Mouse (Mus musculus): ENCODE data around the gene Slc25a4. TPM values are rescaled to one million over a fixed set of nuclear protein-coding genes. Genes with fewer than 3 reads are reported as not detected.

The Slc25a4 gene
- total and polyA plus RNA-seq, 2 experiments from 2014 or later: 6,522 to 7,450 TPM

- peak; percentile 87 for ATAC-seq (ENCODE audit: insufficient read depth, low read depth)
- H3K4me1 ChIP-seq (ENCODE audit: control insufficient read depth, insufficient read depth): no peaks in the 10 kb centered on the region
- H3K36me3 ChIP-seq (replicated peaks; ENCODE audit: control insufficient read depth, insufficient read depth, low read length): no peaks in the 10 kb centered on the region
- H3K9me3 ChIP-seq (replicated peaks; ENCODE audit: control insufficient read depth, low read length): no peaks in the 10 kb centered on the region
- 27% methylated on average over 5 of the region's 5 CpGs for WGBS
- no peak overlapping the region for H3K4me2 ChIP-seq (ENCODE audit: low read depth, low read length)
- H3K4me3 ChIP-seq (ENCODE audit: low read depth, low read length): no peak overlapping the region
- H3K27me3 ChIP-seq (ENCODE audit: control insufficient read depth, insufficient read depth, low read length): no peaks in the 10 kb centered on the region
- H3K9ac ChIP-seq (replicated peaks; ENCODE audit: low read depth, low read length): no peak overlapping the region
- DNase-seq (ENCODE audit: low spot score): peak; percentile 72
- no peak for TF ChIP-seq CTCF (IDR thresholded peaks at IDR 0.05; ENCODE audit: low read depth)
- peak; percentile 69; the same call in 1 of the 2 replicates for TF ChIP-seq EP300 (IDR thresholded peaks at IDR 0.05; ENCODE audit: low read depth)
- H3K27ac ChIP-seq (ENCODE audit: low read depth): peak overlapping the region; percentile 49
These were observed 15.5 kb upstream of the Slc25a4 start for GRCm38 (mm10) chr8:46226622-46227021.

- peak; percentile 53 for DNase-seq (ENCODE audit: low spot score)
- no peaks in the 10 kb centered on the region for H3K9me3 ChIP-seq (replicated peaks; ENCODE audit: control insufficient read depth, low read length)
- WGBS: 38% methylated on average over 3 of the region's 3 CpGs
- peak overlapping the region; percentile 49; the same call in 1 of the 2 replicates for H3K27ac ChIP-seq (ENCODE audit: low read depth)
- no peaks in the 10 kb centered on the region for H3K36me3 ChIP-seq (replicated peaks; ENCODE audit: control insufficient read depth, insufficient read depth, low read length)
- H3K4me1 ChIP-seq (ENCODE audit: control insufficient read depth, insufficient read depth): peaks cover 6% of the 10 kb centered on the region
- H3K27me3 ChIP-seq (ENCODE audit: control insufficient read depth, insufficient read depth, low read length): no peaks in the 10 kb centered on the region
- ATAC-seq (ENCODE audit: insufficient read depth, low read depth): peak; percentile 22; the same call in 1 of the 2 replicates
- H3K9ac ChIP-seq (replicated peaks; ENCODE audit: low read depth, low read length): no peak overlapping the region
- no peak overlapping the region for H3K4me2 ChIP-seq (ENCODE audit: low read depth, low read length)
- TF ChIP-seq CTCF (IDR thresholded peaks at IDR 0.05; ENCODE audit: low read depth) (no peak), EP300 (IDR thresholded peaks at IDR 0.05; ENCODE audit: low read depth) (no peak)
- H3K4me3 ChIP-seq (ENCODE audit: low read depth, low read length): no peak overlapping the region
These were observed 14.4 kb upstream of the Slc25a4 start for GRCm38 (mm10) chr8:46225501-46225900.

GRCm38 (mm10) chr8:46220566-46220965, 9.5 kb upstream of the Slc25a4 start:
- Histone ChIP-seq H3K27ac (ENCODE audit: low read depth) (peak overlapping the region; percentile 87), H3K9me3 (replicated peaks; ENCODE audit: control insufficient read depth, low read length) (no peaks in the 10 kb centered on the region), H3K4me1 (ENCODE audit: control insufficient read depth, insufficient read depth) (peaks cover 9% of the 10 kb centered on the region), H3K4me2 (ENCODE audit: low read depth, low read length) (no peak overlapping the region), H3K36me3 (replicated peaks; ENCODE audit: control insufficient read depth, insufficient read depth, low read length) (no peaks in the 10 kb centered on the region), H3K9ac (replicated peaks; ENCODE audit: low read depth, low read length) (no peak overlapping the region; the same call in 1 of the 2 replicates), H3K4me3 (ENCODE audit: low read depth, low read length) (no peak overlapping the region), H3K27me3 (ENCODE audit: control insufficient read depth, insufficient read depth, low read length) (no peaks in the 10 kb centered on the region)
- ATAC-seq (ENCODE audit: insufficient read depth, low read depth): peak; percentile 40; the same call in 1 of the 2 replicates
- peak; percentile 82 for DNase-seq (ENCODE audit: low spot score)
- no peak for TF ChIP-seq CTCF (IDR thresholded peaks at IDR 0.05; ENCODE audit: low read depth)
- no peak for TF ChIP-seq EP300 (IDR thresholded peaks at IDR 0.05; ENCODE audit: low read depth)
- WGBS: 47% methylated on average over 3 of the region's 3 CpGs

GRCm38 (mm10) chr8:46216838-46217237, 5.8 kb upstream of the Slc25a4 start:
- Histone ChIP-seq H3K9me3 (replicated peaks; ENCODE audit: control insufficient read depth, low read length) (no peaks in the 10 kb centered on the region), H3K36me3 (replicated peaks; ENCODE audit: control insufficient read depth, insufficient read depth, low read length) (no peaks in the 10 kb centered on the region), H3K4me3 (ENCODE audit: low read depth, low read length) (peak overlapping the region; percentile 20), H3K4me2 (ENCODE audit: low read depth, low read length) (peak overlapping the region; percentile 54), H3K4me1 (ENCODE audit: control insufficient read depth, insufficient read depth) (peaks cover 30% of the 10 kb centered on the region), H3K27me3 (ENCODE audit: control insufficient read depth, insufficient read depth, low read length) (no peaks in the 10 kb centered on the region), H3K27ac (ENCODE audit: low read depth) (peak overlapping the region; percentile 81), H3K9ac (replicated peaks; ENCODE audit: low read depth, low read length) (peak overlapping the region; percentile 5)
- DNase-seq (ENCODE audit: low spot score): peak; percentile 95
- ATAC-seq (ENCODE audit: insufficient read depth, low read depth): peak; percentile 97
- WGBS: 2% methylated on average over 14 of the region's 14 CpGs
- peak; percentile 99 for TF ChIP-seq EP300 (IDR thresholded peaks at IDR 0.05; ENCODE audit: low read depth)
- no peak for TF ChIP-seq CTCF (IDR thresholded peaks at IDR 0.05; ENCODE audit: low read depth)

GRCm38 (mm10) chr8:46213971-46214480, 2.9 kb upstream of the Slc25a4 start:
- 0 out of 2 replicates have a peak overlapping the region, but pooled peaks have one; percentile 26 for H3K27ac ChIP-seq (ENCODE audit: low read depth)
- ATAC-seq (ENCODE audit: insufficient read depth, low read depth) (no peak), DNase-seq (ENCODE audit: low spot score) (no peak)
- peaks cover 9% of the 10 kb centered on the region for H3K36me3 ChIP-seq (replicated peaks; ENCODE audit: control insufficient read depth, insufficient read depth, low read length)
- H3K4me3 ChIP-seq (ENCODE audit: low read depth, low read length): no peak overlapping the region
- TF ChIP-seq EP300 (IDR thresholded peaks at IDR 0.05; ENCODE audit: low read depth) (no peak), CTCF (IDR thresholded peaks at IDR 0.05; ENCODE audit: low read depth) (no peak)
- 87% methylated on average over 2 of the region's 2 CpGs for WGBS
- H3K9ac ChIP-seq (replicated peaks; ENCODE audit: low read depth, low read length): no peak overlapping the region
- H3K9me3 ChIP-seq (replicated peaks; ENCODE audit: control insufficient read depth, low read length): no peaks in the 10 kb centered on the region
- peaks cover 23% of the 10 kb centered on the region for H3K4me1 ChIP-seq (ENCODE audit: control insufficient read depth, insufficient read depth)
- no peak overlapping the region for H3K4me2 ChIP-seq (ENCODE audit: low read depth, low read length)
- no peaks in the 10 kb centered on the region for H3K27me3 ChIP-seq (ENCODE audit: control insufficient read depth, insufficient read depth, low read length)

- WGBS: 41% methylated on average over 7 of the region's 7 CpGs
- Histone ChIP-seq H3K36me3 (replicated peaks; ENCODE audit: control insufficient read depth, insufficient read depth, low read length) (peaks cover 26% of the 10 kb centered on the region), H3K9ac (replicated peaks; ENCODE audit: low read depth, low read length) (peak overlapping the region; percentile 58; the same call in 1 of the 2 replicates), H3K4me1 (ENCODE audit: control insufficient read depth, insufficient read depth) (peaks cover 23% of the 10 kb centered on the region), H3K9me3 (replicated peaks; ENCODE audit: control insufficient read depth, low read length) (no peaks in the 10 kb centered on the region), H3K4me3 (ENCODE audit: low read depth, low read length) (no peak overlapping the region), H3K27me3 (ENCODE audit: control insufficient read depth, insufficient read depth, low read length) (no peaks in the 10 kb centered on the region), H3K4me2 (ENCODE audit: low read depth, low read length) (peak overlapping the region; percentile 67), H3K27ac (ENCODE audit: low read depth) (peak overlapping the region; percentile 99)
- TF ChIP-seq CTCF (IDR thresholded peaks at IDR 0.05; ENCODE audit: low read depth) (no peak), EP300 (IDR thresholded peaks at IDR 0.05; ENCODE audit: low read depth) (no peak)
- DNase-seq (ENCODE audit: low spot score): no peak
- ATAC-seq (ENCODE audit: insufficient read depth, low read depth): no peak
These were observed 1.1 kb upstream of the Slc25a4 start for GRCm38 (mm10) chr8:46212194-46212593.
